Mouse (Mus musculus) urinary bladder, postnatal 25 days (tissue): Measurements from ENCODE around the gene Adk.
"Not testable (repeated sequence)": the region's sequence is repeated elsewhere in the genome, so short reads cannot be mapped to it uniquely, and the experiment has no call there.

ENCODE experiments used
- DNase-seq: peaks from one replicate; pipeline ENCODE4 v3.0.0; 2022; ENCODE audit warnings: low spot score

Adk gene

DNA sequence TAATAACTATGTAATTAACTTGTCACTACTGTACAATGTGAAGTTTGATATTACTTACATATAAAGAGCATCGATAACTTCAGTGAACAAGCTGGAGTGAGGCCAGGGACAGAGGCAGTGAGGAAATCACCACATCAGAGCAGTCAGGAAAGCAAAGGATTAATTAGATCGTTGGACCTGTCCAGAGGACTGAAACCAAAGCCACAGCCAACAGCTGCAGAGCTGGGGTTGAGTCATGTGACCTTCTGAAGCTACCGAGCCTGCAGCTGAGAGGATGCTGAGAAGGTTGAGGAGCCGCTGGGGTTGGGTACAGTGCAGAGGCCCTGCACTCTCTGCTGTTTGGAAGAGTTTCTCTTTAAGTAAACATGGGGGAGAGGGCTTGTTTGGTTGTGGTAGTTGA, 387.4 kb downstream of the Adk start:
- no peak for DNase-seq

DNA sequence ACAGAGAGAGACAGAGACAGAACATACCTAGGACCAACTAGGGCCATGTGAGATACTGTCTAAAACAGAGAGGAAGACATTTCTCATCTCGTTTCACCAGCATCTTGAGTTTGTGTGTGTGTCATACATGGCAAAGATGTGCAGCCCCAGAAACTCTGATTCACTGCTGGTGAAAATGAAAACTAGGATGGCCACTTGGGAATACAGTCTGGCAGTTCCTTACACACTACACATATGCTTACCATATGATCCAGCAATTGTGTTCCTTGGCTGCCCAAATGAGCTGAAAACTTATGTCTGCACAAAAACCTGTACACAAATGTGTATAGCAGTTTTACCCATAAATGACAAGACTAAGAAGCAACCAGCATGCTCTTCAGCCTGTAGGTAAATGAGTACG, 388.2 kb downstream of the Adk start:
- DNase-seq, result no peak

DNA sequence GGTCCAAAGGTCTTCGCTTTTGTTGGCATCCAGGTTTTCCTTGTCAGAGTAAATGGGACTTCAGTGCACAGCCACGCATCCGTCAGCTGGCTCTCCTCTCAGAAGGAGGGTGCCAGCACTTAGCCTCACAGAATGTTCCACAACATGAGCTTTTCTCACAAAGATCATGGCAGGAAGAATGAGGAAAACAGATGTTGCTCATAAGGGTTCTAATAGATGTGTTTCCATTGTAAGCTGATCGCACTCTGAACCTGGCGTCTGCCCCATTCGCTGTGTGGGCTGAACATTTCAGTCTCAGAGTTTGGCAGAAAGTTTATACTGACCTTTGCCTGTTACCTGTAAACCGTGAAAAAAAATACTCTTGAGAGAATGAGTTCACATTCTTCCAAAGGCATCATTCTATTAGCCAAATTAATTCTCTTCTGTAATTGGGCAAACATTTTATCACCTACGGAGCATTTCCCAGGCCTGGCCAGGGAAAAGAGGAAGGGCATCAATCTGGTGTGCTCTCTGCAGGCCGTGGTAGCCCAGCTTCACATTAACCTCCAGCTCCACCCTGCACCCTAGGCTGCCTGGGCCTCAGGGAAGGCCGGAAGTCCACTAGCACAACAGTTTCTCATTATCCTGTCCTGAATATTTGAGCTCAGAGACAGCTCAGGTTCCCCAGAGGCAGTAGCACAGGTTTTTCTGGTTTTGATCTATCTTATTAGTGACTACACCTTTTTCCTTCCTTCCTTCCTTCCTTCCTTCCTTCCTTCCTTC, 389.6 kb downstream of the Adk start:
- DNase-seq, result no peak

DNA sequence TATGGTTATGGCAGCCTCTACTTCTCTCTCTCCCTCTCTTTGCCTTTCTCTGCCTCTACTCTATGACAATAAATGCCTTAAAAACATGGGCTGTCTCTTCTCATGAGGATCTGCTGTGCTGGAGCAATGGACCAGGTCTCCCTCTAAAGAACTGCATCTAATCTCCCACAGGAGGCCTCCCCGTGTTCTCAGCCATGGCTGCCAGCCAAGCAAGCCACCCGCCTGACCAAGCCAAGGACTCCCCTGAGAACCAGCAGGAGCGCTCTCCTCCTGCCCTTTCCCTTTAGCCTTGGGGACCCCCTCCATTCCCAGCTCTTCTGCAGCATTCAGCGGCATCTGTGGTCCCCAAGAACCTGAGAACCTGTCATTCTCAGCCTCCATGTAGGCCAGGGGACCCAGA, 400.2 kb downstream of the Adk start:
- no peak for DNase-seq

DNA sequence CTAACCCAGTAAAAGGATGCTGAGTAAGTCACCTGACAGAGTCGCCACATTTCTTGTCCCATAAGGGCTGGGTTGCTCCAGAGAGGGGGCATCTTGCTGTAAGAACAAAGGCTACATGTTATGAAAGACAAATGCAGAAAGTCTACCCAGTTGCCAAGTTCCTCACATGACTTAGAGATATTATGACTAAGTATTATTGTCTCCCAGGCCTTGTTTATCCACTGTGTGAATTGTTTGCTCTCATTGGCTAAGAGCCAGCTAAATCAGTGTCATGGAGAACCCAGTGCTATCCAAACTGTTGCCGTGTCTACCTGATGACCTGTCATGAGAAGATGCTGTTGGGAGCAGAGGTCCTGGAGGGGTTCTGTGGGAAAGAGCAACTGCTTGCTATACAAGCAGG, 401.5 kb downstream of the Adk start:
- no peak for DNase-seq

DNA sequence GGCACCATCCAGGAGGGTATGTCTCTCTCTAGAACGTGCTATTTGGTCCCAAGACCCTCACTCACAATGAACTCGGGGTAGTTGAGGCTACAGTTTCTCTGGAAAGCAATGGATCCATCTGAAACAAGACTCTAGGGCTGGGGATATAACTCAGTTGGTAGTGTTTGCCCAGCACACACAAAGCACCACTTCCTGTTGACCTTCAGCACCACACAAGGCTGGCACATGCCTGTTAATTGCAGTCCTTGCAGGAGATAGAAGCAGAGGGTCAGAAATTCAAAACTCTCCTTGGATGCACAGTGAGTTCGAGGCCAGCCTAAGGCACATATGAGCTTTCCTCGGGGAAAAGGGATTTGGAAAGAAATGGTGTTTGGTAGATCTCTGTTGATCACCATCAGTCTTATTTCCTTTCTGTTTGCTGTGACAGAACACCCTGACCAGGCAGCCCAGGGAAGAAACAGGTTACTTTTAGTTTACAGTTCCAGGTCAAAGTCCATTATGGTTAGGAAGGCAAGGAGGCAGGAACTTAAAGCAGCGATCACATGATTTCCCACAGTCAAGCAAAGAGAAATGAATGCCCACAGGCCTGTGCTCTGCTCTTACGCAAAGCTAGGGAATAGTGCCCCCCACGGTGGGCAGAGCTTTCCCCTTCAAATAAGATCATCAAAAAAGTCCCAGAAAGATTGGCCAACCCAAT, 403.4 kb downstream of the Adk start:
- no peak for DNase-seq

DNA sequence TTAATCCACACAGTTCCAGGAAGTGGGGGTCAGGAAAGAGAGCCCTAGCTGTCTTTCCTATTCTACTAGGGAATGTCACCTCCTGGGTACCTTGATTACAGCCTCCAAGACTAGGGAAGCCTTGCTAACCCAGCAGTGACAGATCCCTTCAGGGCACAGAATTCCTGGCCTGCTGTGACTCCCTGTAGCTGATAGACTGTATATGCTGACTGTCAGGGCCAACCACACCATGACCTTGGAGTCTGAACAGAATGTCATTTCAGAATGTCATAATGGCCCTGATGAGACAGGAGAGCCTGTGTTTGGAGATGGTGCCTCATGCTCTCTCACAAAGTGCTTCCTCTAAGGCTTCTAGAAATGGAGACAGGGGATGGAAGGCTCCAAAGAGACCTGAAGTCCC, 404.2 kb downstream of the Adk start:
- DNase-seq, result no peak

DNA sequence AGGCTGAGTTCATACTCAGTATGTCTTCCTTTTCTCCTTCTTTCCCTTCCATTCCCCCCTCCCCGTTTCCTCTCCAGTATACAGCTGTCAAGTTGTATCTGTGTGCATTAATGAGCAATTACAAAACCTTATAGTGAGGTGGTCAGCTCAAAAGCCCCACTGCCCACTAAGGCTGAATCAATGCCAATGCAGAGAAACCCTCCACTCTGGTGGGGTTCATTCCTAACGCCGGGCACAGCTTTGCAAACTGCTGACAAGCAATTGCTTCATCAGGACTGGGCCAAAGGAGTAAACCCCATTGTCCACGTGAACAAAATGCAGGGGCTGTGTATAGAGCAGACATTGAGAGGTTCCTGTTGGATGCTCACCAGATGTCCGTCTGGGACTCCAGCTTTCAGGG, 405.5 kb downstream of the Adk start:
- DNase-seq, result no peak

DNA sequence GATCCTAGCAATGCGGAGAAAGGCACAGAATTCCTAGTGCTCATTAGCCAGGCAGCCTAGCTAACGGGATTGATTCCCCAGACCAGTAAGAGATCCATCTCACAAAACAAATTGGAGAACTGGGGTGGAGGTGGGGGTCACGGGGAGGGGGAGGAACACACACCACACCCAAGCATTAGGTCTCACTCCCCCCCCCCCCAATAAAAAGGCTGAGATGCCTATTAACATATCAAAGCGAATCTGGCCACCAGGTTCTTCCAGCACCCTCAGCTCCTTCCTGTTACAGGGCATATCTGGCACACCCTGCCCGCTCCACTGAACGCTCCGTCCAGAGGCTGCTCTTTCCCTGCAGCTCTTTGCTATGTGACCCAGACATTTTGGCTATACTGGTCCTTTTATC, 406.3 kb downstream of the Adk start:
- no peak for DNase-seq

DNA sequence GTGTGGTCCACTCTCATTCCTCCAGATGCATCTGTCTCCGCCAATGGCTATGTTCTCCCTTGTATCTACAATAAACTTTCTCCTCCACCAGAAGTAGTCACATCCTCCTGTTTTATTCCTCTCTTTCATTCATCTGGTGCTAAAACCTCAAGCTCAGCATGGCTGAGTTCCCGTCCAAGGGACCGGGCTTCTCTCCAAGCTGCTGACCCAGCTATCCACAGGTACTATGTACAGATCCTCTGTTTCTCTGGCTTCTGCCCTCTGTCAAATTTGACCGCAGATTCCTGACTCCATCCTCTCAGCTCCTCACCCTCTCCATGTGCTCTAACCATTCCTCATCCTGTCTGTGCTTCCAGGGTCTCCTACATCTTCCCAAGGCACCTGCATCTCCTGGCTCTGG, 406.8 kb downstream of the Adk start:
- DNase-seq, result no peak

DNA sequence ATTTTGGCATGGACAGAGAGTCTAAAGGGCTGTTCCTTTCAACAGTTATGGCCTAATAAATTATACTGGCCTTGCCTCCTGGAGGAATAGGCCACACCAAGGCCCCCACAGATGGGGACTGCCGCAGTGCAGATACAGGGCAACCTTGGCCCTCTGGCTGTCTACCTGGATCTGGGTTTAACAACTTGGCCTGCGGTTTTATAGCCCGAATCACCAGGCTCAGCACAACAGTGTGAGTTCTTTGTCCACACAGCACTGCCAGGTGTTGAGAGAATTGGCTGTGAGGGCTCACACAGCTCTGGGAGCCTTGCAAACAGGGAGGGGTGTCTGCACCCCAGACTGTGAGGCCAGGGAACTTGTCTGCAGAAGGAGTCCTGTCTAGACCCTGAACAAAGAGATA, 410.0 kb downstream of the Adk start:
- no peak for DNase-seq

DNA sequence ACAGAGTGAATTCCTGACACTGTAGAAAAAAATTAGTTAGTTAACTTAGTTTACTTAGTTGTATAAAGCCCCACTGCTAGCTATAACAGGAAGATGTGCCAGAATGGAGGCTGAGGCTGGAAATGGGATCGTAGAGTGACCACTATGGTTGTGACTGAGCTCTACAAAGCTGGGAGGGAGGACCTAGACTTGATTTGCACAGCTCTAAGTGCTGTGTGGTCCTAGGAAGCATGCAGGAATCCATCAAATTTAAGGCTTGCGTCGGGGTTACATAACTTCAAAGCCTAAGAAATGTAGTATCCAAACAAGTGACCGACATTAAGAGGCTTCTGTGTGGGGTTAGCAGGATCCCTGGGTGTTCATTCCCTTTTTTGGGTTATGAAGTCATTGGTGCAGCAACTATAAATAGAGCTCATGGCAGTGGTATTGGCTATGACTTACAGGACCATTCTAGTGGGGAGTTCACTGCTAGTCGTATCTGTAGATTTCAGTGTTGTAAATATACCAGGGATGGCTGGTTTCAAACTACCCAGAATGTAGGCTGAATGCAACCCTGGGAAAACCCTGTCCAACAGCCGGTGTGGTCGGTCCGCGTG, 410.8 kb downstream of the Adk start:
- no peak for DNase-seq

DNA sequence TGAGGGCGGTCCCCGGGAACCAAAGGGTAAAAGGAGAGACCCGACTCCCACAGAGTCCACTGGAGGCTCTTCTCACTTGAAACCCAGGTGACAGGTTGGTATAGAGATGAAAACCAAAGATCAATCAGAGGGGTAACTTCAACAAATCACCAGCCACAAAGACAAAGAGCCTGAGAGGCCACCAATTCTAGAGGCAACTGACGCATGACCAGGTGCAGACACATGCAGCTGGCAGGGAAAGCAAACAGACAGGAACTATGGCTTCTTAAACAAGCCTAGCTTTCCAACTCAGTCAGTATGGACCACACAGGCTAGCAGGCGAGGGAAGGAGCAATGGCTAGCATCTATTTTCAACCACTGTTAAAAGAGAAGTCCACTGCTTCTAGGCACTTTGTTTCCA, 418.0 kb downstream of the Adk start:
- DNase-seq, result no peak

DNA sequence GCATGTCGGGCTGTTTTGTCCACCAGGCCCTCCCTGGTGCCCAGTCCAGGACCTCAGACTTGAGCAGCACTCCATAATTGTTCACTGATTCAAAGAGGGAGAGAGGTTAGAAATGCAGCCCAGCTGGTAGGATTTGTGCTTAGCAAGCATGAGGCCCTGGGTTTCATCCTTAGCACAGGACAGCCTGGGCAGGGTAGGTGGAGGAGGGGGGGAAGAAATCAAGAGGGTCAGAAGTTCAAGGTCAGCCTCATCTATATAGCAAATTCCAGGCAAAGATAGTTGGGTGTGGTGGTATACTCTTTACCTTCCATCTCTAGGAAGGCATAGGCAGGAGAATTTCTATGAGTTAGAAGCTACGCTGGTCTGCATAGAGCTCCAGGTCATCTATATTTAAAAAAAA, 419.6 kb downstream of the Adk start:
- DNase-seq, result no peak

DNA sequence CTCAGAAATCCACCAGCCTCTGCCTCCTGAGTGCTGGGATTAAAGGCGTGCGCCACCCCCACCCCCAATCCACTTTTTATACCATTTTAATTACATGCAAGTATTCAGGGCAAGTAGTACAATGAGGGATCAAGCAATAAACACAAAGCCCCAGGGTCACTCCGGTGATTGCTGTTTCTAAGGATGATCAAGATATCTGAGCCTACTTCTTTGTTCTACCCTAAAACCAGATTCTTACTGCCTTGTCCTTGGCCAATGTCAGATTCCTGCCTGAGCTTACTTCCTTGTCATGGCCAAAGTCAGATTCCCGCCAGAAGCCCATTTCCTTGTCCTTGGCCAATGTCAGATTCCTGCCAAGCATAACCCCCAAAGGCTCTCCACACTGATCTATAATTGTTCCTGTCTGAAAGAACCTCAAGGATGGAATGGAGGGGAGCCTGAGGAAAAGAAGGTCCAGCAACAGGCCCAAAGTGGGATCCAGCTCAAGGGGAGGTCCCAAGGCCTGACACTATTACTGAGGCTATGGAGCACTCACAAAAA, 422.3 kb downstream of the Adk start:
- not testable (repeated sequence) for DNase-seq

DNA sequence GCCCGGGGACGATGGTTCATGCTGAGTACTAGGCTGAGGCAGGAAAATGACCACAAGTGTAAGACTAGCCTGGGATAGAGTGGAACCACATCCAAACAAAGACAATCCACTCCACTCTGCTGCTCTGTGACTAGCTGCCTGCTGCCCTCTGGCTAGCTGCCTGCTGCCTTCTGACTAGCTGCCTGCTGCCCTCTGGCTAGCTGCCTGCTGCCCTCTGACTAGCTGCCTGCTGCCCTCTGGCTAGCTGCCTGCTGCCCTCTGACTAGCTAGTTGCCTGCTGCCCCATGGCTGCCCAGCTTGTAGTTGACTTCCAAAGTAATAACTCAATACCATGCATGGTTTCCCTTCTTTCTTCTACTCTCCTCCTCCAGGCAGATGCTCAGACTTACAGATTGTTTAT, 424.8 kb downstream of the Adk start:
- no peak for DNase-seq

DNA sequence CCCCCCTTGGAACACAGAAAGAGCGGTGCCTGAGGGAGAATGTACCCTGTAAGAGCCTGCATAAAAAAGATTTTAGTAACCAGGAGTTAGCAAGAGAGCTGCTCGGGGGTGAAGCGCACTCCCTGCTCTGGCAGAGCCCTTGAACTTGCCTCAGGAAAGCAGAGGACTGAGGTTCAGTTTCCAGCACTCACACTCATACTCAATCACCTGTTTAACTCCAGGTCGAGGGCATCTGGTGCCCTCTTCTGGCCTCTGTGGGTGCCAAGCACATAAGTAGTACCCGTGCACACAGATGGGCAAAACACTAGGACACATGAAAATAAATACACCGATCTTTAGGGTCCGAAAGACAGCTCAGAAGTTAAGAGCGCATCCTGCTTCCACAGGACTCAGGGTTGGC, 427.2 kb downstream of the Adk start:
- no peak for DNase-seq

DNA sequence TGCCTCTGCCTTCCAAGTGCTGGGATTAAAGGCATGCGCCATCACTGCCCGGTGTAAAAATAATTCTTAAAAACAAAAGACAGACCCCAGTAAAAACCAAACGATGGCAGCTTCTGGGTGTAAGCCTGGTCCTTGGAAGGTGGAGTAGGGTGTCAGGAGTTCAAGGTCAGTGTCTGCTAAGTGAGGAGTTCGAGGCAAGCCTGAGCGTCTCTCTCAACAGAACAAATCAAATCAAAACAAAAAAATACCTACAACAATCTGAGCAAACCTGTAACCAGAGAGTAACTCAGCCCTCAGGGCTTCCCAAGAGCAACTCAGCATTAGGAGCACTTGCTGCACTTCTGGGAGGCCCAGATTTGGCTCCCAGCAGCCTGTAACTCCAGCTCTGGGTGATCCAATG, 427.8 kb downstream of the Adk start:
- DNase-seq, result no peak

DNA sequence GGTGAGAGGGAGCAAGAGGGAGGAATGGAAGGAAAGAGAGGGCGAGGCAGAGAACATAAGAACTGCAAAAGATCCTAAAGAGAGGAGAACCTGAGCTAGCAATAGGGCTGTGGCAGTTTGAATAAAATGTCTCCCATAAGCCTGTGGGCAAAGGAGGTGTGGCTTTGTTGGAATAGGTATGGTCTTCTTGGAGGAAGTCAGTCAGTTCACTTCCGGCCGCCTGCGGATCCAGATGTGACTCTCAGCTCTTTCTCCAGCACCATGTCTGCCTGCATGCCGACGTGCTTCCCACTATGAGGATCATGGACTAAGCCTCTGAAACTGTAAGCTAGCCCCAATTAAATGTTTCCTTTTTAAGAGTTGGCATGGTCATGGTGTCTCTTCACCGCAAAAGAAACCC, 428.9 kb downstream of the Adk start, which contains the start of gene Kat6b:
Gene Kat6b, plus strand, starts transcription at position 204 of the 400 bp plus-strand sequence.
- DNase-seq, result no peak

DNA sequence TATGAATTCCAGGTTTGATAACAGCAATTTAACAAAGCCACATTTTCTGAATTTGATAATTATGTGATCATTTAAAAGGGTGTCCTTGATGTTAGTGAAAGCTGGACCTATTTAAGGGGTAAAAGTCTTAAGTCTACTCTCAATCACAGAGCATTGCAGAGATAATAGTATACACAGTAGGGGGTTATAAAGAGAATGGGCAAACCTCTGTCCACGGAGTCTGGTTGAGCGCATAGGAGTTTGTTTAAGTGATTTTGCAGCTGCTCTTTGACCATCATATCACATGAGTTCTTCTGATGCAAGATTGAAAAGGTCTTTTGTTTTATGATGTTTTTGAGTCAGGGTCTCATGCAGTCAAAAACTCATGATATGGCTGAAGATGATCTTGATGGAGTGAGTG, 431.8 kb downstream of the Adk start:
- DNase-seq, result no peak

DNA sequence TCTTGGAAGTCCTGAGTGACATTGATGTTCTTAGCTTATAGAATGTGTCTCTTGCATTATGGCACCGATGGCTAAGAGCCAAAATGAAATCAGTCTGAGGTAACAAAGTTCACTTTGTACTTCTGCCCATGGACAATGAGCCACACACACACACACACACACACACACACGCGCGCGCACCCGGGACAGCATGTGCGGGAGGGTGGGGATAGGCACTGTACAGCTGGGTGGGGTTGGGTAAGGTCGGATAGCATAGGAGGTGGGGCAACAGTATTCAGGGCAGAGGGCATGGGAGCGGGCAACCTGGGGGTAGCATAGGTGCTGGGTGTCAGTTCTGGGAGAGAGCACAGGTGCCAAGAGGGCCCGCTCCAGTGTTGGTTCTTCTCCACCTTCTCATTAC, 432.3 kb downstream of the Adk start:
- no peak for DNase-seq

DNA sequence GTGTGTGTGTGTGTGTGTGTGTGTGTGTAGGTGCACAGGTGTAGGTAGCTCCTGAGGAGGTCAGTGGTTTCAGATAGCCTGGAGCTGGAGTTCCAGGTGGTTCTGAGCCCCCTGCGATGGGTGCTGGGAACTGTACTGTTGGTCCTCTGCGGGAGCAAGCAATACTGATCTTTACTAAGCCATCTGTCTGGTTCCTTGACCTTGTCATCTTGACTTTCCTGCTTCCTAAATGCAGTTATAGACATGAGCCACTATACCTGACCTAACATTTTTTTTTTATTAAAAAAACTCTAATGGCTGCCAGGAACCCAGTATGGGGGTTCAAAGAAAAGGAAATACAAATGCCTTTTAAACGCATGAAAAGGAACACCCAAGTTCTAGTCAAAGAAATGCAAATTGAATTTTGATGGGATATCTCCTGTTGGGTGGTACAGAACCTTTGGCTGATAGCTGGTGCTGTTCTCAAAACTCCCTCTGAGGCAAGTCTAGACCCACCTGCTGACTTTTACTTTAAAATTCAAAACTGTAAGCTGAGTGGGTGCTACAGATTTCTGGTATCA, 433.7 kb downstream of the Adk start:
- DNase-seq, result no peak

DNA sequence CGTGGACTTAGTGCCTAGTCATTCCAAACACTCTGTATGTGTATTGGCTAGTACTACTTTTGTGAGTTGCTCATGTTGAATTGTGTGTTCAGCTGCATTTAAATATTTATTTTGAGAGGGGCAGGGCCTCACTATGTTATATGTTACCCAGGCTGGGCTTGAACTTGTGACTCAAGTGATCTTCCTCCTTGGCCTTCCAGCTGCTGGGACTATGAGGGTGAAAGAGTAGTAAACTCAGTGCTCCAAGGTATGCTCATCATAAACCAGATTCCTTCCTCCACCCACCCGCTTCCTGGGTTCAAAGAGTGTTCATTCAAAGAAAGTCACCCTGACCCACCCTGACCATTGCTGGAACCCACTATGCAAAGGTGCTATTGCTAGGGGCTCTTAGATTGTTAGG, 434.8 kb downstream of the Adk start:
- DNase-seq, result not testable (repeated sequence)
